Mouse (Mus musculus) MEL (cell line): ENCODE data around the gene Susd6. TPM values are rescaled to one million over a fixed set of nuclear protein-coding genes. Genes with fewer than 3 reads are reported as not detected.

Source experiments
- DNase-seq: peaks from one replicate; pipeline ENCODE4 v3.0.0; 2011; ENCODE audit warnings: low read depth, low spot score
- H3K27ac ChIP-seq: 2 replicates; pipeline ENCODE4 v1.5.1; 2012; ENCODE audit warnings: low read depth, mild to moderate bottlenecking, control low read depth, low read length, moderate library complexity; ENCODE audit not compliant: control insufficient read depth
- H3K27me3 ChIP-seq, 2 experiments: fragments of 150-350 bp in 1 of 2; sonication (generic) in 1 of 2; 2 replicates each; pipeline ENCODE4 v1.6.1; 2012; ENCODE audit warnings: low read length in 2 of 2, mild to moderate bottlenecking in 2 of 2, improper control_type of control experiment in 1 of 2, moderate library complexity in 1 of 2; ENCODE audit not compliant: insufficient read depth in 2 of 2, control insufficient read depth in 1 of 2
- H3K36me3 ChIP-seq, 2 experiments: 2 replicates each; pipeline ENCODE4 v1.6.1; 2012 to 2014; ENCODE audit warnings: low read length in 2 of 2, improper control_type of control experiment in 1 of 2, inconsistent platforms in 1 of 2, mild to moderate bottlenecking in 1 of 2; ENCODE audit not compliant: insufficient read depth in 2 of 2, control insufficient read depth in 1 of 2
- H3K4me1 ChIP-seq, 2 experiments: fragments of 150-350 bp in 1 of 2; sonication (generic) in 1 of 2; 2 replicates each; pipeline ENCODE4 v1.6.1; 2012; ENCODE audit warnings: low read length in 2 of 2, improper control_type of control experiment in 1 of 2, mild to moderate bottlenecking in 1 of 2; ENCODE audit not compliant: insufficient read depth in 2 of 2, control insufficient read depth in 1 of 2
- H3K4me3 ChIP-seq, 2 experiments: fragments of 150-350 bp in 1 of 2; sonication (generic) in 1 of 2; 2 replicates each; pipeline ENCODE4 v1.5.1; 2012; ENCODE audit warnings: low read depth in 2 of 2, low read length in 2 of 2, mild to moderate bottlenecking in 2 of 2, moderate library complexity in 2 of 2, control low read depth in 1 of 2, improper control_type of control experiment in 1 of 2; ENCODE audit not compliant: control insufficient read depth in 1 of 2, insufficient read depth in 1 of 2
- H3K79me2 ChIP-seq: 2 replicates; pipeline ENCODE4 v1.6.1; 2012; ENCODE audit warnings: mild to moderate bottlenecking, low read length, moderate library complexity; ENCODE audit not compliant: control insufficient read depth, poor library complexity, insufficient read depth
- H3K9ac ChIP-seq: 2 replicates; pipeline ENCODE4 v1.6.1; 2012; ENCODE audit warnings: low read depth, mild to moderate bottlenecking, control low read depth, low read length, moderate library complexity; ENCODE audit not compliant: control insufficient read depth, poor library complexity, severe bottlenecking
- H3K9me3 ChIP-seq: fragments of 150-350 bp; sonication (generic); replicated peaks from 2 replicates; pipeline ENCODE4 v1.6.1; 2012; ENCODE audit warnings: mild to moderate bottlenecking, low read length, improper control_type of control experiment, moderate library complexity; ENCODE audit not compliant: insufficient read depth
- BHLHE40 ChIP-seq: IDR thresholded peaks from 2 replicates; pipeline ENCODE4 v1.6.1; 2012; ENCODE audit warnings: low read depth, mild to moderate bottlenecking, inconsistent platforms, low read length, improper control_type of control experiment, borderline replicate concordance
- CTCF ChIP-seq, 3 experiments: IDR thresholded peaks in 2 of 3; conservative IDR thresholded peaks in 1 of 3; 2 replicates each; pipeline ENCODE4 v1.5.1; 2011 to 2012; ENCODE audit warnings: low read length in 3 of 3, low read depth in 2 of 3, mild to moderate bottlenecking in 2 of 3, improper control_type of control experiment in 1 of 3, inconsistent platforms in 1 of 3, mixed read lengths in 1 of 3, moderate library complexity in 1 of 3; ENCODE audit not compliant: control insufficient read depth in 1 of 3, insufficient read depth in 1 of 3, poor library complexity in 1 of 3, severe bottlenecking in 1 of 3
- E2F4 ChIP-seq: IDR thresholded peaks from 2 replicates; pipeline ENCODE4 v1.6.1; 2011; ENCODE audit warnings: low read depth, low read length, improper control_type of control experiment, borderline replicate concordance
- ETS1 ChIP-seq: IDR thresholded peaks from 2 replicates; pipeline ENCODE4 v1.6.1; 2012; ENCODE audit warnings: low read depth, mild to moderate bottlenecking, inconsistent platforms, low read length, improper control_type of control experiment, moderate library complexity
- GATA1 ChIP-seq: IDR thresholded peaks from 2 replicates; pipeline ENCODE4 v1.6.1; 2011; ENCODE audit warnings: low read depth, low read length, improper control_type of control experiment
- JUND ChIP-seq: IDR thresholded peaks from 2 replicates; pipeline ENCODE4 v1.6.1; 2011; ENCODE audit warnings: low read depth, mild to moderate bottlenecking, improper control_type of control experiment, low read length
- KAT2A ChIP-seq: conservative IDR thresholded peaks from 2 replicates; pipeline ENCODE4 v1.6.1; 2012; ENCODE audit warnings: low read depth, low read length, improper control_type of control experiment, inconsistent platforms
- MAZ ChIP-seq: IDR thresholded peaks from 2 replicates; pipeline ENCODE4 v1.6.1; 2012; ENCODE audit warnings: low read depth, mild to moderate bottlenecking, inconsistent platforms, low read length, improper control_type of control experiment
- MXI1 ChIP-seq: IDR thresholded peaks from 2 replicates; pipeline ENCODE4 v1.6.1; 2011; ENCODE audit warnings: mild to moderate bottlenecking, low read depth, low read length, improper control_type of control experiment
- MYB ChIP-seq: IDR thresholded peaks from 2 replicates; pipeline ENCODE4 v1.6.1; 2011; ENCODE audit warnings: mild to moderate bottlenecking, low read depth, low read length, improper control_type of control experiment
- MYC ChIP-seq: IDR thresholded peaks from 2 replicates; pipeline ENCODE4 v1.6.1; 2011; ENCODE audit warnings: low read depth, mild to moderate bottlenecking, low read length, improper control_type of control experiment, moderate library complexity
- NELFE ChIP-seq: IDR thresholded peaks from 2 replicates; pipeline ENCODE4 v1.6.1; 2011; ENCODE audit warnings: low read depth, low read length, improper control_type of control experiment
- POLR2AphosphoS2 ChIP-seq: IDR thresholded peaks from 2 replicates; pipeline ENCODE4 v1.6.1; 2011; ENCODE audit warnings: low read length, improper control_type of control experiment
- POLR2AphosphoS5 ChIP-seq: IDR thresholded peaks from 2 replicates; pipeline ENCODE4 v1.6.1; 2012; ENCODE audit warnings: low read depth, borderline replicate concordance, mild to moderate bottlenecking, inconsistent platforms, low read length, moderate library complexity, mixed read lengths
- RAD21 ChIP-seq: IDR thresholded peaks from 2 replicates; pipeline ENCODE4 v1.6.1; 2011; ENCODE audit warnings: mild to moderate bottlenecking, low read depth, low read length, improper control_type of control experiment
- SMC3 ChIP-seq: IDR thresholded peaks from 2 replicates; pipeline ENCODE4 v1.6.1; 2011; ENCODE audit warnings: low read depth, low read length, improper control_type of control experiment
- TAL1 ChIP-seq: IDR thresholded peaks from 2 replicates; pipeline ENCODE4 v1.6.1; 2012; ENCODE audit warnings: mild to moderate bottlenecking, inconsistent platforms, low read length, moderate library complexity, mixed read lengths
- TCF12 ChIP-seq: IDR thresholded peaks from 2 replicates; pipeline ENCODE4 v1.6.1; 2014; ENCODE audit warnings: low read depth, mild to moderate bottlenecking, inconsistent platforms, low read length, improper control_type of control experiment, moderate library complexity
- UBTF ChIP-seq: IDR thresholded peaks from 2 replicates; pipeline ENCODE4 v1.6.1; 2012; ENCODE audit warnings: low read depth, mild to moderate bottlenecking, inconsistent platforms, low read length, improper control_type of control experiment, moderate library complexity, borderline replicate concordance; ENCODE audit not compliant: insufficient read depth
- ZC3H11A ChIP-seq: IDR thresholded peaks from 2 replicates; pipeline ENCODE4 v1.6.1; 2012; ENCODE audit warnings: low read depth, mild to moderate bottlenecking, inconsistent platforms, low read length, improper control_type of control experiment
- ZKSCAN1 ChIP-seq: IDR thresholded peaks from 2 replicates; pipeline ENCODE4 v1.6.1; 2012; ENCODE audit warnings: low read depth, mild to moderate bottlenecking, inconsistent platforms, low read length, improper control_type of control experiment, moderate library complexity
- ZMIZ1 ChIP-seq: IDR thresholded peaks from 2 replicates; pipeline ENCODE4 v1.6.1; 2012; ENCODE audit warnings: low read depth, mild to moderate bottlenecking, inconsistent platforms, low read length, improper control_type of control experiment, moderate library complexity
- ZNF384 ChIP-seq: IDR thresholded peaks from 2 replicates; pipeline ENCODE4 v1.6.1; 2012; ENCODE audit warnings: low read depth, mild to moderate bottlenecking, inconsistent platforms, low read length, improper control_type of control experiment
- polyA plus RNA-seq, 2 experiments: library from polyadenylated mRNA; stranded (reverse) in 1 of 2; unstranded in 1 of 2; fragments of >175 nt in 1 of 2; fragments of >200 nt in 1 of 2; gene quantifications; 2 replicates each; pipeline versions ENCODE4 v1.2.1 to v1.2.4; 2012; ENCODE audit warnings: low replicate concordance in 2 of 2, low read depth in 1 of 2; ENCODE audit not compliant: insufficient read length in 2 of 2, insufficient read depth in 1 of 2, missing spikeins in 1 of 2
- total RNA-seq: library from RNA; depleted of rRNA; stranded (reverse); fragments of 300-350 nt; gene quantifications from 2 replicates; pipeline ENCODE4 v1.2.3, GENCODE M21; 2012

The Susd6 gene
- total and polyA plus RNA-seq, 3 experiments = 12.2 to 22.4 TPM; not detected in 1

DNA sequence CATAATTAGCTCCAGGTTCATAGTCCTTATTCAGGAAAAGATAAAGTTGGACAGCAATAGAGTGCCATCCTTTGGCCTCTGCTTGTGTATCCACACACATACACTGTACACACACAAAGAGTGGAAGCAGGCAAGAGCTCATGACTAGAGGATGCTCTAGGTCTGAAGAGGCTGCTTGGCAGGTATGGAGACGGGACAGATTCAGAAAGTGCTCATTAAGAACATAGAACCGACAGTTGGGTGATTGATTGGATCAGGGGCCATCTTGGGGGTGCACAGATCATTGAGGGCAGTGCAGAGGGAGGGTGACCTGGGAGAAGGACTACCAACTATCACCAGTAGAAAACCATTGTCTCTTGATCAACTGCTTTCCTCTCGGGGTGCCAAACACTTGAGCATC, 90.8 kb downstream of the Susd6 start:
- no peak overlapping the region for H3K9ac ChIP-seq
- TF ChIP-seq ETS1 (no peak), KAT2A (no peak), MAZ (no peak), TAL1 (no peak), POLR2AphosphoS5 (no peak), CTCF (IDR thresholded peaks at IDR 0.05 in 2 of 3, conservative IDR thresholded peaks at IDR 0.05 in 1 of 3; ENCODE audit: control insufficient read depth in 1 of 3, insufficient read depth in 1 of 3, low read depth in 2 of 3, low read length in 3 of 3, poor library complexity in 1 of 3, severe bottlenecking in 1 of 3) (no peak), TCF12 (no peak), SMC3 (no peak), ZKSCAN1 (no peak), GATA1 (no peak), E2F4 (no peak), NELFE (no peak)
- no peaks in the 10 kb centered on the region for H3K9me3 ChIP-seq
- no peaks in the 10 kb centered on the region for H3K27me3 ChIP-seq
- DNase-seq = no peak
- H3K36me3 ChIP-seq = peaks cover 0 to 6% of the 10 kb centered on the region in 2 experiments; a peak in 2 of 4 replicates
- H3K79me2 ChIP-seq = no peaks in the 10 kb centered on the region
- no peaks in the 10 kb centered on the region for H3K4me1 ChIP-seq
- H3K27ac ChIP-seq = no peak overlapping the region
- no peak overlapping the region for H3K4me3 ChIP-seq

DNA sequence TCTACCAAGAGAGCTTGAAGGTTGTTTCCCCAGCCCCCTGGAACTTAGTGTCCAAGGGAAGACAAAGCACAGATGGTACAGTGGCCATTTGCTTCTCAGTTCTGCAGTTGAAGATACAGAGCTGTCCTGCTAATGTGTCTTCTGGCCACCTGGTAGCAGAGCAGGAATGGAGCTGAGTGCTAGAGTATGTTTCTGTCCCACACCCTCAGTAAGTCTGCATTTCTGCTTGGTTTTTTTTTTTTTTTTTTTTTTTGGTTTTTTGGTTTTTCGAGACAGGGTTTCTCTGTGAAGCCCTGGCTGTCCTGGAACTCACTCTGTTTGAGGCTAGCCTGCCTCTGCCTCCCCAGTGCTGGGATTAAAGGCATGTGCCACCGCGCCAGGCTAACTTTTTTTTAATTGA, 93.0 kb downstream of the Susd6 start:
- Histone ChIP-seq H3K4me3 (no peak overlapping the region), H3K36me3 (peaks cover 0 to 2% of the 10 kb centered on the region in 2 experiments; a peak in 2 of 4 replicates), H3K27me3 (no peaks in the 10 kb centered on the region), H3K4me1 (no peaks in the 10 kb centered on the region), H3K27ac (no peak overlapping the region), H3K9ac (no peak overlapping the region), H3K9me3 (no peaks in the 10 kb centered on the region), H3K79me2 (no peaks in the 10 kb centered on the region)
- TF ChIP-seq RAD21 (no peak), JUND (no peak), ZNF384 (peak; percentile 53; the same call in 1 of the 2 replicates)
- DNase-seq = no peak

DNA sequence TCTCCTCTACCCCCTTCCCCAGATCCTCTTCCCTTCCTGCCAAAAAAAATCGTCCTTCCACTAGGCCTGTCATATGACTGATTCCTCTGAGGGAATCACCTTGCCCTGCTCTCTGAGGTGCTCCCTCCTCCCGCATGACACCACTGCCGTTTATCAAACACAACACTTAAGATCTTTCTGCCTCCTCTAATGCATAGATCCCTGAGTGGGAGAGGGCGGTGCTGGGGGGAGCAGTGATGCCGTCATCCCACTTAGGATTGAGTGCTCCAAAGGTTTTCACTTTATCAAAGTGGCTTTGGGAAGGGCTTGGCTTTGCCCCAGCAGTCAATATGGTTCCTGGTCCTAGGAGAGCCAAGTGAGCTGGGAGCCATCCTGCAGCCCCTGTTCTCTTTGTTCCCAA, 93.6 kb downstream of the Susd6 start:
- DNase-seq = no peak
- Histone ChIP-seq H3K27ac (no peak overlapping the region), H3K79me2 (no peaks in the 10 kb centered on the region), H3K4me3 (no peak overlapping the region), H3K4me1 (no peaks in the 10 kb centered on the region), H3K9me3 (no peaks in the 10 kb centered on the region), H3K36me3 (no peaks in the 10 kb centered on the region; a peak in 1 of 4 replicates), H3K9ac (no peak overlapping the region), H3K27me3 (no peaks in the 10 kb centered on the region)
- no peak for TF ChIP-seq MYB
- no peak for TF ChIP-seq MXI1
- TF ChIP-seq SMC3 = no peak
- TF ChIP-seq ZMIZ1 = no peak
- no peak for TF ChIP-seq E2F4
- TF ChIP-seq BHLHE40 = no peak
- no peak for TF ChIP-seq ZC3H11A
- no peak for TF ChIP-seq NELFE
- TF ChIP-seq POLR2AphosphoS2 = no peak
- no peak for TF ChIP-seq UBTF
- no peak for TF ChIP-seq MYC
- no peak for TF ChIP-seq TCF12
